Mouse (Mus musculus) kidney, adult 2 months (tissue): ENCODE data around the gene Zfp82. TPM values are rescaled to one million over a fixed set of nuclear protein-coding genes. Genes with fewer than 3 reads are reported as not detected.

Experiments
- DNase-seq: peaks from one replicate; pipeline ENCODE4 v3.0.0; 2021
- H3K27ac ChIP-seq: fragments of 200-500 bp; 2 replicates; pipeline ENCODE4 v1.5.1; 2012; ENCODE audit warnings: low read depth, low read length, control low read depth, inconsistent platforms; ENCODE audit not compliant: insufficient read depth
- H3K27me3 ChIP-seq: fragments of 200-500 bp; replicated peaks from 2 replicates; pipeline ENCODE4 v1.6.1; 2012; ENCODE audit warnings: mild to moderate bottlenecking, moderate library complexity, low read length, inconsistent platforms; ENCODE audit not compliant: control insufficient read depth, insufficient read depth
- H3K36me3 ChIP-seq: fragments of 200-500 bp; 2 replicates; pipeline ENCODE4 v1.6.1; 2012; ENCODE audit warnings: mild to moderate bottlenecking, moderate library complexity, low read length, inconsistent platforms; ENCODE audit not compliant: control insufficient read depth, insufficient read depth
- H3K4me1 ChIP-seq: fragments of 200-500 bp; 2 replicates; pipeline ENCODE4 v1.6.1; 2011; ENCODE audit warnings: low read length; ENCODE audit not compliant: control insufficient read depth, insufficient read depth
- H3K4me3 ChIP-seq: fragments of 200-500 bp; 2 replicates; pipeline ENCODE4 v1.5.1; 2011; ENCODE audit warnings: mild to moderate bottlenecking, low read depth, low read length, control low read depth; ENCODE audit not compliant: insufficient read depth
- CTCF ChIP-seq: fragments of 200-500 bp; conservative IDR thresholded peaks from 2 replicates; pipeline ENCODE4 v1.5.1; 2011; ENCODE audit warnings: low read depth, mild to moderate bottlenecking, control low read depth, low read length, moderate library complexity, mixed read lengths; ENCODE audit not compliant: insufficient read depth, insufficient read length
- POLR2A ChIP-seq: fragments of 200-500 bp; IDR thresholded peaks from one replicate; pipeline ENCODE4 v1.6.1; 2011; ENCODE audit warnings: low read depth, low read length, control low read depth
- WGBS: fragments of 180-500 bp; shearing (Covaris S2); methylation state at CpG from one replicate; pipeline ENCODE4 v1.1.7; 2018; 5-methylcytosine and 5-hydroxymethylcytosine counted together
- polyA plus RNA-seq: library from polyadenylated mRNA; depleted of rRNA; stranded (reverse); fragments of >200 nt; gene quantifications from 2 replicates; pipeline ENCODE4 v1.2.3, GENCODE M21; 2012

Gene Zfp82
- polyA plus RNA-seq, 1 experiment = 0.42 TPM

- no peaks in the 10 kb centered on the region for H3K36me3 ChIP-seq
- no peak for DNase-seq
- WGBS = 26% methylated on average over 9 of the region's 9 CpGs
- H3K4me1 ChIP-seq = no peaks in the 10 kb centered on the region
- no peak overlapping the region for H3K27ac ChIP-seq
- TF ChIP-seq CTCF = no peak
- TF ChIP-seq POLR2A = no peak
- H3K27me3 ChIP-seq = no peaks in the 10 kb centered on the region
- no peak overlapping the region for H3K4me3 ChIP-seq
Observed at GRCm38 (mm10) chr7:30044354-30044753, 28.3 kb downstream of the Zfp82 start.

GRCm38 (mm10) chr7:30034331-30034730 lies 38.4 kb downstream of the Zfp82 start:
- no peaks in the 10 kb centered on the region for H3K36me3 ChIP-seq
- no peaks in the 10 kb centered on the region for H3K4me1 ChIP-seq
- no peak overlapping the region for H3K4me3 ChIP-seq
- TF ChIP-seq CTCF (no peak), POLR2A (no peak)
- DNase-seq = no peak
- 95% methylated on average over 12 of the region's 12 CpGs for WGBS
- no peak overlapping the region for H3K27ac ChIP-seq
- H3K27me3 ChIP-seq = no peaks in the 10 kb centered on the region

- no peaks in the 10 kb centered on the region for H3K4me1 ChIP-seq
- H3K4me3 ChIP-seq = no peak overlapping the region
- no peak for TF ChIP-seq CTCF
- no peak for TF ChIP-seq POLR2A
- H3K27ac ChIP-seq = no peak overlapping the region
- no peaks in the 10 kb centered on the region for H3K36me3 ChIP-seq
- no peaks in the 10 kb centered on the region for H3K27me3 ChIP-seq
- WGBS = 87% methylated on average over 3 of the region's 3 CpGs
- DNase-seq = no peak
Observed at GRCm38 (mm10) chr7:30031379-30031778, 41.3 kb downstream of the Zfp82 start.

- TF ChIP-seq CTCF = no peak
- Histone ChIP-seq H3K27me3 (no peaks in the 10 kb centered on the region), H3K4me1 (no peaks in the 10 kb centered on the region), H3K27ac (no peak overlapping the region), H3K4me3 (no peak overlapping the region), H3K36me3 (no peaks in the 10 kb centered on the region)
- peak; percentile 51 for DNase-seq
- WGBS = 14% methylated on average over 6 of the region's 6 CpGs
Observed at GRCm38 (mm10) chr7:30030677-30031076, 42.0 kb downstream of the Zfp82 start.

GRCm38 (mm10) chr7:30028572-30028971 lies 44.1 kb downstream of the Zfp82 start:
- Histone ChIP-seq H3K4me3 (no peak overlapping the region), H3K27me3 (no peaks in the 10 kb centered on the region)
- 95% methylated on average over 3 of the region's 3 CpGs for WGBS

GRCm38 (mm10) chr7:30027331-30027730 lies 45.4 kb downstream of the Zfp82 start:
- WGBS = 59% methylated on average over 4 of the region's 4 CpGs
- TF ChIP-seq CTCF = no peak
- no peak for TF ChIP-seq POLR2A
- Histone ChIP-seq H3K4me3 (no peak overlapping the region), H3K27ac (no peak overlapping the region), H3K4me1 (no peaks in the 10 kb centered on the region), H3K36me3 (no peaks in the 10 kb centered on the region), H3K27me3 (no peaks in the 10 kb centered on the region)
- no peak for DNase-seq

More at GRCm38 (mm10) chr7:30028572-30028971, 44.1 kb downstream of the Zfp82 start:
- TF ChIP-seq POLR2A = no peak
- no peak overlapping the region for H3K27ac ChIP-seq
- H3K4me1 ChIP-seq = no peaks in the 10 kb centered on the region
- H3K36me3 ChIP-seq = no peaks in the 10 kb centered on the region
- no peak for DNase-seq

GRCm38 (mm10) chr7:30025358-30025757 lies 47.3 kb downstream of the Zfp82 start:
- H3K36me3 ChIP-seq = no peaks in the 10 kb centered on the region
- H3K27me3 ChIP-seq = no peaks in the 10 kb centered on the region
- no peaks in the 10 kb centered on the region for H3K4me1 ChIP-seq
- no peak for DNase-seq
- no peak overlapping the region for H3K27ac ChIP-seq
- TF ChIP-seq CTCF = 0 out of 2 replicates have a peak, but pooled peaks have one; percentile 17
- no peak for TF ChIP-seq POLR2A
- H3K4me3 ChIP-seq = no peak overlapping the region
- 59% methylated on average over 5 of the region's 5 CpGs for WGBS

GRCm38 (mm10) chr7:30023800-30024199 lies 48.9 kb downstream of the Zfp82 start:
- no peaks in the 10 kb centered on the region for H3K36me3 ChIP-seq
- no peak for TF ChIP-seq POLR2A
- no peak for TF ChIP-seq CTCF

More at GRCm38 (mm10) chr7:30023800-30024199, 48.9 kb downstream of the Zfp82 start:
- H3K4me1 ChIP-seq = no peaks in the 10 kb centered on the region
- WGBS = 79% methylated on average over 8 of the region's 8 CpGs
- H3K27ac ChIP-seq = no peak overlapping the region
- H3K27me3 ChIP-seq = no peaks in the 10 kb centered on the region
- no peak for DNase-seq
- H3K4me3 ChIP-seq = no peak overlapping the region
